Mouse (Mus musculus): ENCODE measurements around the gene Upk2.

DNA sequence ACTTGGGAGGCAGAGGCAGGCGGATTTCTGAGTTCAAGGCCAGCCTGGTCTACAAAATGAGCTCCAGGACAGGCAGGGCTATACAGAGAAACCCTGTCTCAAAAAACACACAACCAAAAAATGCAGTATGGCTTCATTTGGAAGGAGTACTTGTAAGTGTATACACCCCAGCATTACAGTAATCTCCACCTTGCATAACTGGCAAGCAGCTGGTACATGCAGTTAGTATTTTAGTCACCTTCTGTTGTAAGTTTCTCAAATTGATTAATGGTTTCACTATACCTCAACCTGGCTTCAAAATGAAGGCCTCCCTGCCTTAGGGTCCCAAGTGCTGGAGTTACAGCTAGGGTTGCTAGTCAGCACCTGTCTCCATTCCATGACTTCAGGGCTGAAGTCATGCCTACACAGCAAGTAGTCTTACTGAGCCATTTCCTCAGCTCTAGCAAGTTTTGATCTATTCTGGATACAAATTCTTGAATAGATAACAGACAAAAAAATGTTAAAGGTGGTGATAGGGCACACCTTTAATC is 43.1 kb downstream of the Upk2 start:
- TF ChIP-seq CTCF (IDR thresholded peaks at IDR 0.05; ENCODE audit: low read depth) = no peak
- no peak for TF ChIP-seq EP300 (IDR thresholded peaks at IDR 0.05; ENCODE audit: low read depth)
